Mouse (Mus musculus): ENCODE measurements around the gene Igf1r. TPM values are rescaled to one million over a fixed set of nuclear protein-coding genes. Genes with fewer than 3 reads are reported as not detected.
A peak's percentile ranks its signal among the peaks of the same experiment; 100 is the strongest.

The Igf1r gene
- total RNA-seq (2021), result 10 to 100 TPM; 49.2 to 53.4 TPM
- long read RNA-seq, experiment 1, full-length matches to known transcripts, result 4 of 26 reads
- long read RNA-seq, experiment 1, partial matches to known transcripts, result 5 of 26 reads
- long read RNA-seq, experiment 1, other reads (novel, unspliced or antisense), result 17 of 26 reads
- long read RNA-seq, experiment 2, partial matches to known transcripts, result 0 of 8 reads
- long read RNA-seq, experiment 2, other reads (novel, unspliced or antisense), result 8 of 8 reads

GRCm38 (mm10) chr7:67952777-67953700 is at the start of gene Igf1r:
TSS of gene Igf1r (plus strand) at chr7:67952827.
- peak; percentile 67 for DNase-seq

- DNase-seq, result no peak
Measured at GRCm38 (mm10) chr7:67906358-67906757, 46.3 kb upstream of the Igf1r start.

- DNase-seq, result no peak
Measured at GRCm38 (mm10) chr7:67907786-67908400, 44.7 kb upstream of the Igf1r start.

DNA sequence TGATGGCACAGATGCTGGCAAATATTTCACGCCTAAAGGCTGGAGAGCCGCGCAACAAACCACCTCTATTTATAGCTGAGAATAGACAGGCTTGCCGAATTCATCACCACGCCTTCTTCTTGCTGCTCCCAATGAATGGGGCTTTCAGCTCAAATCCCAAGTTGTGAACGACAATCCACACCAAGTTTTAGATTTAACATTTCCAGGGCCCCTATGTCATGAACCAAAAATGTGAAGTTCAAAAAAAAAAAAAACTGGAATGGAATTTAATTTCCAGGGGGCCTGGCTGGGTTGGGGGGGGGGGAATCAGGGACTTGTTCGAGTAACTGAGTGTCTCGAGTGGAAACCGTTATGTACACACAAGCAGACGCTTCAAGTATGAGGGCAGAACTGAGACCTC is 42.1 kb upstream of the Igf1r start:
- no peak for DNase-seq

DNA sequence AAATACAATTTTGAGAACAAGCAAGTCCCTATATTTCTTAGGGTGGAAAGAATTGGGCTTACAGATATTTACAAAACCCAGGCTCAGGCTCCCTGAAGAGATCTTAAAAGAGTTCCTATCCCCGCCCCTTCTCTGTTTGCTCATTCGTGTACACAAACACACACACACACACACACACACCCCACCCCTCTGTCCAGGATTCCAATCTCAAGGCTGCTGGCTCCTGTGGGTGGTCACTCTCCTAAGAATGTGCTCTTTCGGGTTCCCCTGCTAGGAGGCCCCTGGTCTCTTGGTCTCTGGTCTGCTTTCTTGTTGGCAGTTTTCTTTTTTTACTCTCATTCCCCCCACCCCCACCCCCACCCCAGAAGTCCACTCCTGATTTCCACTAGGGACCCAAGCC is 41.7 kb upstream of the Igf1r start:
- DNase-seq, result peak; percentile 9

- no peak for DNase-seq
Measured at GRCm38 (mm10) chr7:67911841-67912240, 40.8 kb upstream of the Igf1r start.

DNA sequence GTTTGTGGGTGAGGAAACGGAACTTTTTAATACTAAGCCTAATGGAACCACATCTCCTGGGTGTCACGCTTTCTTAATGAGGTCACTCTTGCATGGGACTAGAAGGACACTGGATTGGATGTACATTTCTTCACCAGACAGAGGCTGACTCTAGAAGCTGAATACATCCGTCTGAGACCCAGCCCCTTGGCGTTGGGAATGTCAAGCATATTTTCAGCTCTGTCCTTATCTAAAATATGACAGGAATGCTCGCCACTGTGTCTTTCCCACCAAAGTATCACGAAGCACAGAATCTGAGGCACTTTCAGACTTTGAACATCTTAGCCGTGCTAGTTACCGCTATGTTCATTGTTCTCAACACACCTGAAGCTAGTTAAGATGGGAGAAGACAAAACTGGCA is 35.7 kb upstream of the Igf1r start:
- DNase-seq, result no peak

DNA sequence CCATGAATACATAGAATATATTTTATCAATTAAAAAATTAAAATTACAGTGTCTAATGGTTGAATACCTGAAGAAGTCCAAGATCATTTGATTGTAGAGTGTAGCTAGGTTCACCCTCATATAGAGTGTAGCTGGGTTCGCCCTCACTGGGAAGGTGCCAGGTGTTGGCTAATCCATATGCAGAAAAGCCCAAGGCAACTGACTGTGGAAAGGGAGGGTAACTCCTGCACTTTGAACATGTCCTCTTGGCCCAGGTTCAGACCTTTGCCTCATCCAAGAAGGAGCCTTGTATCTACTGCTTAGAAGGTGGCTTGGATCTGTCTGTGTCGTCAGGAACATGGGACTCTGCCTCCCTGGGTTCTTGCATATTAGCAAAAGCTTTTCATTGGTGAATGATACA is 34.9 kb upstream of the Igf1r start:
- no peak for DNase-seq

DNA sequence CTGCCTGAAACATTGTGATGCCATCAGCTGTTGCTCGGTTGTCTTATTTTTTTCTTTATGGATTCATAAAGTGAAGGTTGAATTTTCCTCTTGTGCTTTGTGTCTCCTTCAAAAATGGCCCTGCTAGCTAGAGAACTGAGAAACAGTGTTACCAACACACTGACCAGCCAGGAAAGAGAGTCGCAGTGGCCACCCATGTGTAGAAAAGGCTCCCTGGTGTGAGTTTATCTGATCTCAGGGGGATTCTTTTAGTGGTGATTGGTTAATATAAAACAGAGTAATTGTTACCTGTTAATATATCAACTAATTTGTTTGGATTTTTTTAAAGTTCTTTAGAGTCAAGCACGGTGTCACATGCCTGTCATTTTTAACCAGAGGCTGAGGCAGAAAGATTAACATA is 33.2 kb upstream of the Igf1r start:
- DNase-seq, result no peak

- DNase-seq, result no peak
Measured at GRCm38 (mm10) chr7:67924215-67924614, 28.4 kb upstream of the Igf1r start.

GRCm38 (mm10) chr7:67930132-67930531 is 22.5 kb upstream of the Igf1r start:
- no peak for DNase-seq

DNA sequence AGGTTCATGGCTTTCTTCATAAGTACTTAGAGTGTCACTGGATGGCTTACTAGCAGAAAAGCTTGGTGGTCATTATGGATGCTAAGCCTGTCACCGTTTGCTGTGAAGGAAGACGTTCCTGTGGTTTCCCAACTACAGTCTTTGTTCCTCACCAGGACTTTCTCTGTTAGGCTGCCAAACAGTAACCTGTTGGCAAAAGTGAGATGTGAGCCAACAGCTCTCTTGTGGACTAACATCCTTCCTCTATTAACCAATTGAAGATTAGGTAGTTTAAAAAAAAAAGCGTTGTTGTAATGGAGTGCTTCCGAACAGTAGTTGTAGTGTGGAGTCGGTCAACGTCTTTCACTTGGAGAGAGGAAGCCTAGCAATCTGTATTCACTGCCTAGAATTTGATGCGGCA is 15.8 kb upstream of the Igf1r start:
- no peak for DNase-seq

GRCm38 (mm10) chr7:67943805-67944204 is 8.8 kb upstream of the Igf1r start:
- DNase-seq, result no peak

DNA sequence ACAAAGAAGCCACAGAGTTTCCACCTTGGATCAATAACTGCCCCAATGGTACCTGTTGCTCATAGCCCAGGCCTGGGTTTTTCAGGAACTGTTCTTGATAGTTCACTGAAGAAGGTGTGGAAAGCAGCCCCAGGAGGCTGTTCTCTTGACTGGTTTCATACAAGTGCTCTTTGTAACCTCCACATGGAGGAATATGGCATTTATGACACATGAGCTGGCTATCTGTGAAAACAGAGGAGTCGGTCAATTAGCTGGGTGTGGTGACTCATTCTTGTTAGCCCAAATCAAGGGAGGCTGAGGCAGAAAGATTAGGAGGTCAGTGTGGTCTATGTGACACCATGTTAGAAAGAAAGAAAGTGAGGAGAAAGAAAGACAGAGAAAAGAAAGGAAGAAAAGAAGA is 5.7 kb upstream of the Igf1r start:
- no peak for DNase-seq

DNA sequence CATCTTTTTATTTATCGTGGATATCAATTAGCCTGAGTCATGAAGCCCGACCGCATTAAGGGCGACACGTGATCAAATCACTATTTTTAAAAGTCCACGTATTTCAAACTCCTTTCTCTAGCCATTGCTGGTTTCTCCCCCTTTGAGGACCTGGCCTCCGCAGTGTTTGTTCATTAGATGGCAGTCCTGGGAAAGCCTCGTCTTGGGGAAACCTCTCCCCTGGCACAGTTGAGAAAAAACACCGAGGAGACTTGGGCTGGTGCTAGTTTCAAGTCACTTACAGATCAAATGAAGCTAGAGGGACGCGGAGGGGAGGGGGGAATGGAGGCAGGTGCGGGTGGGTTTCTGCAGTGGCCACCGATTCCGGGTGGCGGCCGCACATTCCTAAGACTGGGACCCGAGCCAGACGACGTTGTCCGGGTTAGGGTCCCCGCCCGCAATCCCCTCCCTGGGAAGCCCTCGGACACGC is 2.2 kb upstream of the Igf1r start:
- DNase-seq, result no peak

DNA sequence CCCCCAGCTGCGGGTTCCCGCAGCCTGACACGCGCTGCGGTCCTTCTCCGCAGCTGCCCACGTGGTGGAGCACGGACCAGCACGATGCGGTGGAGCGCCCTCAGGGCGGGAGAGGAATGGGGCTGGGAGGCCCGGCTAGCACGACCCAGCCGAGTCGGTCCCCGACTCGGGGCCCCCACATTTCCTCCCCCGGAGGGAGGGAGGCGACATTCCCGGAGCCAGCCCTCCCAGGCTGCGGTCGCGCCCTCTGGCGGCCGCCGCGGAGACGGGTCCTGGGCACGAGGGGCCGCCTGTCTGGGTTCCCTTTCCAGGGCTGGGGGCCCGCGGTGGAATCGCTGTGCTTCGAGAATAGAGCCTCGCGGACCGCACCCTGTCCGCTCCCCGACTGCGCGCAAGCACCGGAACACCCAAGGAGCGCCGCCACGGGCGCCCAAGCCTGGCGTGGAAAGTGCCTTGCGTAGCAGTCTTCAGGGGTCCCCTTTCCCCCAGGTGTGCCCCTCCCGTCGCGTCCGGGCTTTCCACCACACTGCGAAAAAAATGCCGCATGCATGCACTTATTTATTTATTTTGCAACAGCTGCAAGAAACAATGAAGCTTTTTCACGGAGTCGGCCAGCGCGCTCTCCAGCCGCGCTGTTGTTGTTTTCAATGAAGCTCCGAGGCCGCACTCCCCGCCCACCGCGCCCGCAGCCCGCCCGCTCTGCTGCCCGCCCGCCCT is 1.7 kb upstream of the Igf1r start:
- DNase-seq, result peak; percentile 91

GRCm38 (mm10) chr7:67951532-67952035 is 1.0 kb upstream of the Igf1r start:
- peak; percentile 98 for DNase-seq

DNA sequence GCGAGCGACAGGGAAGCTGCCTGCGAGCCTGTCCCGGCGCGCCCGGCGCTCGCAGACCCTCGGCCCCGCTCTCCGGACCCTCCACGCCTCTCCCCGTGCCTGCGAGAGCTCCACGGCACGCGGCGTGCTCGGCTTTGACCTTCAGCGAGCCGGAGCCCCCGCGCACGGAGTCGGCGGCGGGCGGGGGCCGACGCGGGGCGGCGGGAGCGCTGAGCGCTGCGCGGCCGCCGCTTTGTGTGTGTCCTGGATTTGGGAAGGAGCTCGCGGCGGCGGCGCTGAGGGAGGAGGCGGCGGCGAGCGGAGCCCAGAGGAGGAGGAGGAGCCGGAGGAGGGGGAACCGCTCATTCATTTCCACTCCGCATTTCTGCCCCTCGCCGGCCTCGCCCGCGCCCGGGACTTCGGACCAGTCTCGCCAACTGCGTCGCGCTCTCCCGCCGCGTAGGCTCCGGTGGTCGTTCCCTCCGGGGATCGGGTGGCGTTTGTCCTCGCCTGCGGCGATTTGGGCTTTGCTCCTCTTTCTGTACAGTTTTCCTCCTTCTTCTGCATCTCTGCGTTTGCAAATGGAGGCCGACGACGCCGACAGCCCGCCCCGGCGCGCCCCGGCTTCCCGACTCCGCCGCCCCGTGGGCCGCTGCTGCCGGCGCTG is 468 bp upstream of the Igf1r start:
- peak; percentile 88 for DNase-seq

DNA sequence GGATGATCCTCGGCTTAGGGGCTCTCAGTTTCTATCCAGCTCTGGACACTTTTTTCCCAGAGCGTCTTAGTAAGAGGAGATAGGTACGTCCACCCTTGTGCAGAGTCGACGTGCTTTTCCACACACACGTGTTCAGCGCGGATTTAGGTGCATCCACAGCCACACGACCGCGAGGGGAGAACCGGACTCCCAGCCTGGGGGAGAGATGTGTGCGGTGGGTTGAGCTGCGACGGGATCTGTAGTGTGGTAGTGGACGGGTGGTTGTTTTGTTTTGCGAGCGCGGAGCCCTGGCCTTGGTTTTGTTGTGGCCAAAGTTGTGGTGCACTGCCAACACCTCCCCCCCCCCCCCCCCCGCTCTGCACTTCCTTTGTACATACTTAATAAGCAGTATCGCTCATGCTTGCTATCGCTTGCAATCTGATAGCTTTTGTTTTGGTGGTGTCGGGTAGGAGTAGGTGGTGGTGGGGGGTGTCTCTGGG is 1.2 kb downstream of the Igf1r start:
- DNase-seq, result peak; percentile 56

GRCm38 (mm10) chr7:67954591-67955185 is 2.1 kb downstream of the Igf1r start:
- DNase-seq, result no peak

DNA sequence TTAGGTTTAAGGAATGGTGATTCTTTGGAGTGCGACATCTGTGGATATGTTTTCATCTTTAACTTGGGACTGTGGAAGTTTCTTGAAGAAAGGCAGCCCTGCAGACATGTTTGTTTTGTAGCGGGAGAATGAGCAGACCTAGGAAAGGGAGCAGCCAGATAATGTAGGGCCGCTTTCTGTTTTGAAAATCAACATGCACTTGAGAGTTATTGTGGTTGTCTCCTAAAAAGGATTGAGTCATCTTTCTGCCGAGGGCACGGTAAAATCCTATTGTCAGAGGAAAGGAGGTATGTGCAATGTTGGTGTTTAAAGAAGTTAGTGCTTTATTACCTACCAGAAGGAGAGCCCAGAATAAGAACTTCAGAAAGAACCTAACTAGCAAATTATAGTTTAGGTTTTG is 2.6 kb downstream of the Igf1r start:
- no peak for DNase-seq
